Mouse (Mus musculus) embryonic facial prominence, embryonic 11.5 days (tissue): ENCODE measurements around the gene Nup35. TPM values are rescaled to one million over a fixed set of nuclear protein-coding genes. Genes with fewer than 3 reads are reported as not detected.

ENCODE experiments used
- ATAC-seq: fragments of 200-750 bp; cut with Nextera tagmentation; replicated peaks from 2 replicates; pipeline ENCODE4 v1.8.0; 2017; ENCODE audit warnings: low read depth; ENCODE audit not compliant: insufficient number of reproducible peaks, low FRiP score, low TSS enrichment
- DNase-seq: peaks from one replicate; pipeline ENCODE4 v3.0.0-alpha.2; 2015; ENCODE audit warnings: low spot score
- H3K27ac ChIP-seq: fragments of 300-500 bp; sonication (generic); replicated peaks from 2 replicates; pipeline ENCODE4 v1.5.1; 2014; ENCODE audit warnings: mild to moderate bottlenecking, low read depth, low read length, control low read depth
- H3K27me3 ChIP-seq: fragments of 300-500 bp; sonication (generic); 2 replicates; pipeline ENCODE4 v1.6.1; 2014; ENCODE audit warnings: mild to moderate bottlenecking, low read length, moderate library complexity, mixed read lengths; ENCODE audit not compliant: control insufficient read depth, insufficient read depth
- H3K36me3 ChIP-seq: fragments of 300-500 bp; sonication (generic); replicated peaks from 2 replicates; pipeline ENCODE4 v1.6.1; 2014; ENCODE audit warnings: low read depth, mild to moderate bottlenecking, low read length, moderate library complexity, mixed read lengths; ENCODE audit not compliant: control insufficient read depth, insufficient read depth
- H3K4me1 ChIP-seq: fragments of 300-500 bp; sonication (generic); 2 replicates; pipeline ENCODE4 v1.6.1; 2014; ENCODE audit warnings: low read length, mixed read lengths; ENCODE audit not compliant: control insufficient read depth, insufficient read depth
- H3K4me2 ChIP-seq: fragments of 300-500 bp; sonication (generic); 2 replicates; pipeline ENCODE4 v1.6.1; 2014; ENCODE audit warnings: low read depth, mild to moderate bottlenecking, control low read depth, low read length, moderate library complexity
- H3K4me3 ChIP-seq: fragments of 300-500 bp; sonication (generic); 2 replicates; pipeline ENCODE4 v1.5.1; 2014; ENCODE audit warnings: low read depth, low read length, control low read depth
- H3K9ac ChIP-seq: fragments of 300-500 bp; sonication (generic); replicated peaks from 2 replicates; pipeline ENCODE4 v1.6.1; 2014; ENCODE audit warnings: mild to moderate bottlenecking, control low read depth, low read length
- H3K9me3 ChIP-seq: fragments of 300-500 bp; sonication (generic); replicated peaks from 2 replicates; pipeline ENCODE4 v1.6.1; 2016; ENCODE audit warnings: mild to moderate bottlenecking, low read length, inconsistent platforms, mixed read lengths; ENCODE audit not compliant: control insufficient read depth
- WGBS: fragments of 180-500 bp; shearing (Covaris S2); extraction: QIAGEN DNeasy Blood & Tissue Kit; methylation state at CpG from one replicate; pipeline ENCODE4 v1.1.7; 2014; 5-methylcytosine and 5-hydroxymethylcytosine counted together
- microRNA counts: library from miRNA; unstranded; fragments of <30 nt; microRNA quantifications from one replicate; lab custom pipeline; 2016
- microRNA-seq: library from miRNA; unstranded; fragments of <30 nt; microRNA quantifications from one replicate; pipeline ENCODE4, GENCODE M21; 2016; ENCODE audit warnings: borderline number of aligned reads
- polyA plus RNA-seq: library from polyadenylated mRNA; unstranded; fragments of >200 nt; fragmentation: Nextera tagmentation; extraction: Ambion mirVana; gene quantifications from 2 replicates; pipeline ENCODE4 v1.2.1, GENCODE M21; 2014

Gene Nup35
- polyA plus RNA-seq, 1 experiment from 2014 or later, result 68.2 TPM

GRCm38 (mm10) chr2:80707429-80707828, 90.4 kb downstream of the Nup35 start:
- H3K36me3 ChIP-seq, result no peaks in the 10 kb centered on the region
- 76% methylated on average over 1 of the region's 1 CpGs for WGBS
- H3K4me1 ChIP-seq, result no peaks in the 10 kb centered on the region
- no peak overlapping the region for H3K4me2 ChIP-seq
- ATAC-seq, result no peak
- H3K27me3 ChIP-seq, result no peaks in the 10 kb centered on the region
- no peak overlapping the region for H3K27ac ChIP-seq
- H3K4me3 ChIP-seq, result no peak overlapping the region
- no peaks in the 10 kb centered on the region for H3K9me3 ChIP-seq
- DNase-seq, result no peak
- H3K9ac ChIP-seq, result no peak overlapping the region

MicroRNA genes within 50 kb of the gene (microRNA counts, 519-probe panel; counts per million panel counts)
- microRNA mmu-miR-684 (lab: Ali Mortazavi, UCI), result not detected

Small RNA genes lying within 50 kb of the gene (microRNA-seq; reads per million reads assigned to microRNA genes)
- gene Mir684-1, result not detected

Other genes with a start within 250 kb of the Nup35 start
- 73.6 and 78.6 TPM in 2 replicates for gene Frzb, start 169.6 kb upstream of the Nup35 start, polyA plus RNA-seq
- 63.5 and 68.2 TPM in 2 replicates for gene Nckap1, start 35.9 kb upstream of the Nup35 start, polyA plus RNA-seq
- gene Dusp19, start 191 bp upstream of the Nup35 start, polyA plus RNA-seq, result 18.4 and 20.5 TPM in 2 replicates